Mouse (Mus musculus): ENCODE measurements around the gene Ntf5.

DNA sequence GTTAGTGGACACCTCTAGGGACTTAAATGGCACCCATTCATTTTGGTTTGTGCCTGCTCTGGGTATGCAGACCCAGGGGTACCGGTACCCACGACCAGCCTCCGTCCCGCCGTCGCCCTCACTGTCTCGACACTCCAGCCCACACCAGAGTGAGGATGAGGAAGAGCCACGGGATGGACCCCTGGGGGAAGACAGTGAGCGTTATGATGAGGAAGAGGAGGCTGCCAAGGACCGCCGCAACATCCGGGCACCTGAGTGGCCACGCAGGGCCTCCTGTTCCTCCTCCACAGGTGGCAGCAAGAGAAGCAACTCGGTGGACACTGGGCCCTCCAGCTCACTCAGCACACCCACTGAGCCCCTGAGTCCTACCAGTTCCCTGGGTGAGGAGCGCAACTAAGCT, 41.5 kb downstream of the Ntf5 start:
- no peak for TF ChIP-seq CTCF (IDR thresholded peaks at IDR 0.05; ENCODE audit: extremely low read depth, insufficient read depth, low read length)
- no peak for TF ChIP-seq POLR2A (IDR thresholded peaks at IDR 0.05; ENCODE audit: extremely low read depth, insufficient read depth, low read length)

All from cortical plate, adult 2 months (tissue).